Mouse (Mus musculus) testis, postnatal 10 days (tissue): ENCODE data around the gene Eda.
"Not testable (repeated sequence)": the region's sequence is repeated elsewhere in the genome, so short reads cannot be mapped to it uniquely, and the experiment has no call there.

ENCODE experiments used
- DNase-seq: peaks from one replicate; pipeline ENCODE4 v3.0.0; 2021; ENCODE audit warnings: low spot score

Eda gene

GRCm38 (mm10) chrX:100409245-100409644, 433.8 kb downstream of the Eda start:
- DNase-seq = no peak

DNA sequence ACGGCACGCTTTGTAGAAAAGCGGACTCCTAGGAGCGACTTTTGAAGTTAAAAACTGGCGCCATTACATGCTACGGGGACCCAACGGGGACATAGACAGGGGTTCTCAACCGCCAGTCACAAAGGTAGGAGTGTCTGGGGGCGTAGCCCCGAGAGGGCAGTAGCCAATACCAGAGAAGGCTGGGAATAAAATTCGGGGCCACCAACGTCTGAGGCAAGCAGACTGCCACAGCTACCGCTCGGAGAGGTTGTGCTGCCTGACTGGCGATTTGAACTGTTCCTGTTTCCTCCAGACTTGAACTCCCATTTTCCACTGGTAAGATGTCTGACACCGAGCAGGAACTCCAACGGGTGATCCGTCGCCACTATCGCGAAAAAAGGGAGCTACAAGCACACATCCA, 453.3 kb downstream of the Eda start, which contains the start of gene Otud6a:
Gene Otud6a (plus strand): TSS at position 321 of the 400 bp plus-strand sequence.
- no peak for DNase-seq

DNA sequence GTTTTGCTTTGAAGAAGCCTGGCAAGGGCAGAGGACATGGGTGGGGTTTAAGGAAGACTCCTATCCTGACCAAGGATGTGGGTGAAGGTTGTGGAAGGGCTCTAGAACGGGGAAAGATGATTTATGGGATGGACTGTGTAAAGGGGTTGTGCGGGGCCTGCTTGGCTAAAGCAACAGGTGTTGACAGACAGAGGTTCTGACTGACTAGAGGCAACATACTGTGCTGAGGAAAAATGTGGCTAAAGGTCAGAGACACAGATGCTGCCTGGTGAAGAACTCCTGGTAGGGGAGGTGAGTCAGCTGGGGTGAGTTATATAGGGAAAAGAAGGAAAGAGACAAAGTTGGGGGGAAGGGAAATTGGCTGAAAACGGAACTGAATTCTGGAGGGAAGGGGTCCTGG, 456.9 kb downstream of the Eda start:
- DNase-seq = no peak

DNA sequence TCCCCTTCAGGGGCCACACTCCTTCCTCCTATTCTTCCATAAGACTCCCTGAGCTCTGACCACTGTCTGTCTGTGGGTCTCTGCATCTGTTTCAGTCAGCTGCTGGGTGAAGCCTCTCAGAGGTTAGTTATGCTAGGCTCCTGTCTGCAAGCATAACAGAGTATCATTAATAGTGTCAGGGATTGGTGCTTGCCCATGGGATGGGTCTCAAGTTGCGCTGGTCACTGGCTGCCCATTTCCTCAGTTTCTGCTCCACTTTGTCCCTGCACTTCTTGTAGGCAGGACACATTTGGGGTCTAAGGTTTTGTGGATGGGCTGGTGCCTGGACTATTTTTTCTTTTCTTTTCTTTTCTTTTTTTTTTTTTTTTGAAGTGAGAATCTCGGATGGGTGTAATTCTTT, 467.2 kb downstream of the Eda start, which contains the start of gene Awat2:
Gene Awat2 (minus strand): TSS at position 101 of the 400 bp plus-strand sequence.
- not testable (repeated sequence) for DNase-seq

GRCm38 (mm10) chrX:100443532-100443931, 468.1 kb downstream of the Eda start:
- no peak for DNase-seq
